Mouse (Mus musculus): ENCODE results near the gene Dlk1. TPM values are rescaled to one million over a fixed set of nuclear protein-coding genes. Genes with fewer than 3 reads are reported as not detected.

Dlk1 gene
- 2.2 and 4.1 TPM in 2 replicates for polyA plus RNA-seq (2012; rRNA removed)

DNA sequence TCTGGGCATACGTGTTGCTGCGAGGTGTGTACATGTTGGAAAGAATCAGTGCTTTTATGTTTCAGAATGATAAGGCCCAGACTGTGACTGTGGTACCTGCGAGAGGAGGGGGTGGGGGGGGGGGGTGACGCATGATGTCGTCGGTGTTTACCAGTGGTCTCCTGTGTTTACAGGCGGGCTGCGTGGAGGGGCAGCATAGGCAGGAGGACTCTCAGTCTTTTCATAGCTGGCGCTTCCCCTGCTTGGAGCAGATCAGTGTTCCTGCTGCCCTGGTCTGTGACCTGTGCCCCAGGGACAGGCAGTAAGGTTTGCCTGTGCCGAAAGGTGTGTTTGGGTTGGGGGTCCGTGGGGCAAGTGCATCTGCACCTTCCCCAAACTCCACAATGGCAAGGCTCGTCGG lies at the start of gene Dlk1:
Gene Dlk1 (plus strand): TSS at position 232 of the 400 bp plus-strand sequence.
- H3K27ac ChIP-seq (ENCODE audit: control insufficient read depth, insufficient read depth, low read length), result no peak within 1 kb of the TSS
- H3K36me3 ChIP-seq (ENCODE audit: control insufficient read depth, insufficient read depth, low read length), result no peaks in the 10 kb centered on the region
- WGBS, result 29% methylated on average over 13 of the region's 13 CpGs
- no peak within 1 kb of the TSS for H3K4me3 ChIP-seq (ENCODE audit: control insufficient read depth, insufficient read depth, low read length)
- no peak for TF ChIP-seq POLR2A (IDR thresholded peaks at IDR 0.05; ENCODE audit: control insufficient read depth, extremely low read depth, insufficient read depth, low read length, poor library complexity)
- no peak for TF ChIP-seq CTCF (IDR thresholded peaks at IDR 0.05; ENCODE audit: borderline replicate concordance, control insufficient read depth, extremely low read depth, insufficient read depth, low read length, poor library complexity)
- H3K4me1 ChIP-seq (replicated peaks; ENCODE audit: control insufficient read depth, insufficient read depth, low read length), result peaks cover 5% of the 10 kb centered on the region; the same call in 1 of the 2 replicates
- no peak for DNase-seq
- H3K27me3 ChIP-seq (ENCODE audit: control insufficient read depth, insufficient read depth, low read length), result peaks cover 12% of the 10 kb centered on the region

DNA sequence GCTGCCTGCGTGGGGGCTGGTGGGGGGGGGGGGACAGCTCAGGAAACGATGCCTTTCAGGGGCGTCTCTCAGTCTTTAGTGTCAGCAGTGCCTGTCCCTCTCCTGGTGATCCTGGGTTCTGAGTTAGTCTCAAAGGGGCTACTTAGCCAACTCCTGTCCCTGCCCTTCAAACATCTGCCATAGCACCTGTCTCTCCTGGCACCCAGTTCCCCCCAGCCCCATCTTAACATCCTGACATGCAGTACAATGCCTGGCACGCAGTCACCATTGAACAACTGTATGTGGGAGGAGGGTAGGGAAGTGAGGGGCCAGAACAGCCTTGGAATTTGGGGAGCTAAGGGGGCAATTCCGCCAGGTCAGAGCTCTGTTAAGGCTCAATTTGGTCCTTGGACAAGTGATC lies 49.7 kb upstream of the Dlk1 start:
- no peak for DNase-seq
- 79% methylated on average over 5 of the region's 5 CpGs for WGBS
- Histone ChIP-seq H3K4me3 (ENCODE audit: control insufficient read depth, insufficient read depth, low read length) (no peak overlapping the region), H3K27ac (ENCODE audit: control insufficient read depth, insufficient read depth, low read length) (no peak overlapping the region), H3K4me1 (replicated peaks; ENCODE audit: control insufficient read depth, insufficient read depth, low read length) (no peaks in the 10 kb centered on the region), H3K36me3 (ENCODE audit: control insufficient read depth, insufficient read depth, low read length) (no peaks in the 10 kb centered on the region), H3K27me3 (ENCODE audit: control insufficient read depth, insufficient read depth, low read length) (no peaks in the 10 kb centered on the region)
- no peak for TF ChIP-seq CTCF (IDR thresholded peaks at IDR 0.05; ENCODE audit: borderline replicate concordance, control insufficient read depth, extremely low read depth, insufficient read depth, low read length, poor library complexity)
- no peak for TF ChIP-seq POLR2A (IDR thresholded peaks at IDR 0.05; ENCODE audit: control insufficient read depth, extremely low read depth, insufficient read depth, low read length, poor library complexity)

DNA sequence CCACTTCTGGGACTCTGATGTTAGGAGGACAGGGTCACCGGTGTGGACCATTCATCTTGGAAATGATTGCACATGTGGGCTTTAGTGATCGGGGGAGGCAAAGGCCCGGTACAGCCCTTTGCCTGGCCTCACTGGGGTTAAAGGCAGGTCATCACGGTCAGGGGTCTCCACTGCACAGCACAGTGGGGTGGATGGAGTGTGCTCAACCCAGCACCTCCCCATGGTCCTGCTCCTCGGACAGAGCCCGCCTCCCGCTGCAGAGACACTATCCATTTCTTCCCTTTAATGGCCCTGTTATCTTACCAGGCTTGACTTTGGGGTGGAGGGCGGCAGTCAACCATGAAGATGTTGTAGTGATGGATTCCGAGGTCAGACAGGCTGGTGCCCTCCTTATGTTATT lies 48.9 kb upstream of the Dlk1 start:
- Histone ChIP-seq H3K36me3 (ENCODE audit: control insufficient read depth, insufficient read depth, low read length) (no peaks in the 10 kb centered on the region), H3K4me3 (ENCODE audit: control insufficient read depth, insufficient read depth, low read length) (no peak overlapping the region), H3K27ac (ENCODE audit: control insufficient read depth, insufficient read depth, low read length) (no peak overlapping the region), H3K4me1 (replicated peaks; ENCODE audit: control insufficient read depth, insufficient read depth, low read length) (no peaks in the 10 kb centered on the region), H3K27me3 (ENCODE audit: control insufficient read depth, insufficient read depth, low read length) (no peaks in the 10 kb centered on the region)
- 93% methylated on average over 9 of the region's 9 CpGs for WGBS
- TF ChIP-seq CTCF (IDR thresholded peaks at IDR 0.05; ENCODE audit: borderline replicate concordance, control insufficient read depth, extremely low read depth, insufficient read depth, low read length, poor library complexity) (no peak), POLR2A (IDR thresholded peaks at IDR 0.05; ENCODE audit: control insufficient read depth, extremely low read depth, insufficient read depth, low read length, poor library complexity) (no peak)
- no peak for DNase-seq

DNA sequence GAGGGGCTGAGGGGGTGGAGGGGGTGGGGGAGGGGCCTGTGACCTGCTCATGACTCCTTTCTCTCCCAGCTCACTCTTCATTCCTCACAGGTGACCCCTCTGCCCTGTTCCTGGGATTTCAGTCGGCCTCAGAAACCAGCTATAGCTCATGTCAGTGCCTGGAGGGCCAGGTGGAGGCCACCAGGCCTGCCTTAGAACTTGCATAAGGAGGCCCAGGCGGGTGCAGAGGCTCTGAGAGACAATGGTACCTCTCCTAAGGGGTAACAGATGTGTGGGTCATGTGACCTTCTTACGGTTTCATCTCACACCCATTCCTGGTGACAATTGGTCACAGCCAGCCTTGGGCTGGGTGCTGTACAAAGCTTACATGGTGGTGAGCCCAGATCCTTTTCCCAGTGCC lies 46.6 kb upstream of the Dlk1 start:
- WGBS, result 70% methylated on average over 3 of the region's 3 CpGs
- no peak for DNase-seq
- no peak for TF ChIP-seq POLR2A (IDR thresholded peaks at IDR 0.05; ENCODE audit: control insufficient read depth, extremely low read depth, insufficient read depth, low read length, poor library complexity)
- TF ChIP-seq CTCF (IDR thresholded peaks at IDR 0.05; ENCODE audit: borderline replicate concordance, control insufficient read depth, extremely low read depth, insufficient read depth, low read length, poor library complexity), result no peak
- Histone ChIP-seq H3K4me1 (replicated peaks; ENCODE audit: control insufficient read depth, insufficient read depth, low read length) (no peaks in the 10 kb centered on the region), H3K27me3 (ENCODE audit: control insufficient read depth, insufficient read depth, low read length) (no peaks in the 10 kb centered on the region), H3K4me3 (ENCODE audit: control insufficient read depth, insufficient read depth, low read length) (no peak overlapping the region), H3K27ac (ENCODE audit: control insufficient read depth, insufficient read depth, low read length) (no peak overlapping the region), H3K36me3 (ENCODE audit: control insufficient read depth, insufficient read depth, low read length) (no peaks in the 10 kb centered on the region)

DNA sequence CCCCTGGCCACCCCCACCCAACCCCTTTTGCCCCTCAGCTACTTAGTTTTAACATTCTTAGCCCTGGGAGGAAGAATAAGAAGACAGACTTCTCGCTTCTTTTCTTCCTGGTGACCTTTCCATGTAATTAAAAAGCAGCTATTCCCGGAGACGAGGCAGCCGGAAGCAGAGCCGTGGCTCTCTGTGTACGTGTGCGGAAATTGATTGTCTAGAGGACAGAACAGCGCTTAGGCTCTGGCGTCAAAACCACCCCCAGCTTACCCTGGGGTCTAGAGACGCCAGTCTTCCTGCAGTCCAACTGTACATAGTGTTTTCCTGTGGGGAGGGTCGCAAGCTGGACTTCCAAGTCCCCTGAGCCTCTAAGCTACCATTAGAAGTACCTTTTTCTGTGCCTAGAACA lies 41.9 kb upstream of the Dlk1 start:
- Histone ChIP-seq H3K4me3 (ENCODE audit: control insufficient read depth, insufficient read depth, low read length) (no peak overlapping the region), H3K27me3 (ENCODE audit: control insufficient read depth, insufficient read depth, low read length) (no peaks in the 10 kb centered on the region), H3K36me3 (ENCODE audit: control insufficient read depth, insufficient read depth, low read length) (no peaks in the 10 kb centered on the region), H3K27ac (ENCODE audit: control insufficient read depth, insufficient read depth, low read length) (no peak overlapping the region), H3K4me1 (replicated peaks; ENCODE audit: control insufficient read depth, insufficient read depth, low read length) (no peaks in the 10 kb centered on the region)
- no peak for DNase-seq
- 92% methylated on average over 11 of the region's 11 CpGs for WGBS
- TF ChIP-seq POLR2A (IDR thresholded peaks at IDR 0.05; ENCODE audit: control insufficient read depth, extremely low read depth, insufficient read depth, low read length, poor library complexity) (no peak), CTCF (IDR thresholded peaks at IDR 0.05; ENCODE audit: borderline replicate concordance, control insufficient read depth, extremely low read depth, insufficient read depth, low read length, poor library complexity) (no peak)

DNA sequence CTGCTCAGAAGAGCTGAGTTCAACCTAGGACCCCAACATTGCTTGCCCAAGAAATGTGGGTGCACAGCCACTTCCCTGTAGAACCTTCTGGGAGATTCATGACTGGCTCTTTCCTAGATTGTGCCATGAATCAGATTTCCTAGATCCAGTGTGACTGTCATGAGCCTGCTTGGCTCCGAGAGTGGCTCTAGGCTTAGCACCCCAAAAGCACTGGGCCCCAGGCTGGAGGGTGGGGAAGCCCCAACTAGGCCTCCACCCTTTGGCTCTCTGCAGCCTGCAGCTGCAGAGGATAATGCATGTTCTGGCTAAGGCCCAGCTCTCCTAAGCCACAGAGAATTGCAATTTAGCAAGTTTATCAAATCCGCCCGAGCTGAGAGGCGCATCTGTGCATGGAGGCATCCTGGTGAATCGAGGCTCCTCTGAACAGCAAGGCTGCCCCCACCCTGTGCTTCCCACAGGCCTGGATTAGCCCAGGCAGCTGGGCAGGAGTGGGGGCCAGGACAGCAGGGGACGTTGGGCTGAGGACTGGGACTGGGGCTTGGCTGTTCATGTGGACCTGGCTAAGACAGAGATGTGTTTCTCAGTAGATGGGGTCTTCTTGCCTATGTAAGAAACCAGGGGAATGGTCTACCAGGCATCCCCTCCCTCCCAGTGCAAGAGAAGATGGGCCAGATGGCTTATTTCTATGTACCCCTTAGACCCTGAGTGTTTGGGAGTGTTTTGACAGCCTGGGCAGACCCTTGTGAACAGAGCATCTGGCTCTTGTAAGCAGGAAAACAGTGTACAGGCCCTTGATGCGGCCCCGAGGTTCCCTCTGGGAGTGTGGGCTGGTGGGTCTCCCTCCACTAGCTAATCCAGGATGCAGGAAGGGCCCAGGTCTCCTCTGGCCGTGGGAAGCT lies 41.2 kb upstream of the Dlk1 start:
- 86% methylated on average over 9 of the region's 9 CpGs for WGBS
- Histone ChIP-seq H3K4me1 (replicated peaks; ENCODE audit: control insufficient read depth, insufficient read depth, low read length) (no peaks in the 10 kb centered on the region), H3K36me3 (ENCODE audit: control insufficient read depth, insufficient read depth, low read length) (no peaks in the 10 kb centered on the region), H3K27ac (ENCODE audit: control insufficient read depth, insufficient read depth, low read length) (no peak overlapping the region), H3K4me3 (ENCODE audit: control insufficient read depth, insufficient read depth, low read length) (no peak overlapping the region), H3K27me3 (ENCODE audit: control insufficient read depth, insufficient read depth, low read length) (no peaks in the 10 kb centered on the region)
- DNase-seq, result no peak
- TF ChIP-seq CTCF (IDR thresholded peaks at IDR 0.05; ENCODE audit: borderline replicate concordance, control insufficient read depth, extremely low read depth, insufficient read depth, low read length, poor library complexity), result no peak
- TF ChIP-seq POLR2A (IDR thresholded peaks at IDR 0.05; ENCODE audit: control insufficient read depth, extremely low read depth, insufficient read depth, low read length, poor library complexity), result no peak

All from thymus, adult 2 months (tissue).